Mouse (Mus musculus): ENCODE measurements at regions not wholly inside any gene's neighbourhood (a gene's known extent, or its start where the extent isn't known, plus 50 kb on each side); places are given as distances from the start of the nearest gene placed in this dataset.

GRCm38 (mm10) chr3:149274987-149275386 lies 284.6 kb upstream of the Adgrl2 start:
- TF ChIP-seq CTCF (IDR thresholded peaks at IDR 0.05; ENCODE audit: borderline replicate concordance, insufficient read depth, low read depth, low read length) = no peak
- no peak for TF ChIP-seq POLR2A (IDR thresholded peaks at IDR 0.05; ENCODE audit: borderline replicate concordance, insufficient read depth, low read length)
